Mouse (Mus musculus): ENCODE results near the gene Vmn1r51.
"Not testable (repeated sequence)": the region's sequence is repeated elsewhere in the genome, so short reads cannot be mapped to it uniquely, and the experiment has no call there.

Vmn1r51 gene

DNA sequence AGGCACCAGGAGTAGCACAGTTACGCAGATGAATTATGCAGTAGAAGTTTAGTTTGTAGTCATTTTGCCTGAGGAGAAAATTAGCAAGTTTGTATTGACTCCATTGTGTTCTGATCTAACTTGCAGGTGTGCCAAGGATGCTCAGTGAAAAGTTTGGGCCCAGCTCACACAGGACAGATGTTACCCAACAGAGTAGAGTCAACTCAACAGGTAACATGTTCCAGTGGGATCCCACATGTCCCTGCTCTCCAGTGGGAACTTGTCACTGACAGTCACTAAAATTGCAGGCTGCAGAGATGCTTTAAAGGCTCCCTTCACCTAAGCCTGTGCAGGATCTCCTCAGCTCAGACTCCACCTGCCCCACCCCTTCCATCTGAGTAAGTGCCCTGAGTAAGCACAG, at the start of gene Vmn1r51:
Gene Vmn1r51, plus strand, starts transcription at position 301 of the 400 bp plus-strand sequence.
- in situ Hi-C loops (cut with MboI; ENCODE audit: unreplicated experiment in 2 of 2), result not testable (repeated sequence)

DNA sequence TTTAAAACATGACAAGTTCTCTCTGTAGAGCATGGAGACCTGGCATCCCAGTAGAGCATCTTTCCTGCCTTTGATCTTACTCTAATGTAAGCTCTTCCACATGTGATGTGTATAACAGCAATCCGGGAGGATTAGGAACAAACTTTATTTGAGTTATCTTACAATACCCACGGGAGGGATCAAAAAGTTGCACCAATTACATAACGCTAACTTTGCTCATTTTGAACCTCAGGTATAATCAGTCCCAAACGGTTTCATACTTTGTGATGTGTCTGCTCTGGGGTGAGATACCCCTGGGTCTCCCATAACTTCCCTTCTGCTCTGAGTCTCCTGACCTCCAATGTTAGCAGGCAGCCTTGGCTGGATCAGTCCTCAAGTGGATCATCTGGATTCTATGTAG, 44.0 kb upstream of the Vmn1r51 start, which contains the start of gene Vmn1r49:
Gene Vmn1r49, minus strand, starts transcription at position 101 of the 400 bp plus-strand sequence.
- in situ Hi-C loops (cut with MboI; ENCODE audit: unreplicated experiment in 2 of 2), result no loop called here

DNA sequence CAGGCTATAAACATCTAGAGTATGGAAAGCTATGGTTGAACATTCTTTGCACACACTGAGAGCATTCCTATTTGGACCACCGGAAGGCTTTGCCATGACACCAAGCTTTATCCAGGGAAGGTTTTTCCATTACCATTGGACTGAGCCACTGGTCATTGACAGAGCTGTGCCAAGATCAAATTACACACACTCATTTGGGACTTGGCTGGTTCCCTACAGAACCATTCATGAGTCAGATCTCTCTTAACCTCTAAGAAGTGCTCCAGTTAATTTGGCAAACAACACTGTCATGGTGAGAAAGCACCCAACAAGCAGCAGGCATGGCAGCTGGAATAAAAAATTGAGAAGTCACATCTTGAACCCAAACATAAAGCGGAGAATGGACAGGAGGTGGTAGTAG, 21.8 kb upstream of the Vmn1r51 start:
- in situ Hi-C loops (cut with MboI; ENCODE audit: unreplicated experiment in 2 of 2), result no loop called here

DNA sequence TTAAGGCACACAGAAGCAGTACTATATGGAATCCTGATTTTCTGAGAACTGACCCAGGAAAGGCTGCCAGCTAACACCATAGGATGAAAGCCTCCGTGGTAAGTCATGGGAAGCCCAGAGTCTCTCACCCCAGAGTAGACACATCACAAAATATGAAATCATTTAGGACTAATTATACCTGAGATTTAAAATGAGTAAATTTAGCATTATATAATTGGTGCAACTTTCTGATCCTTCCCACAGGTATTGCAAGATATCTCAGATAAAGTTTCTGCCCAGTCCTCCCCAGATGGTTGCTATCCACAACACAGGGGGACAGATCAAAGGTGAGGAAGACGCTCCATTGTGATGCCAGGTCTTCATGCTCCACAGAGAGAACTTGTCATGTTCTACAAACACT, 21.3 kb upstream of the Vmn1r51 start, which contains the start of gene Vmn1r50:
Gene Vmn1r50, plus strand, starts transcription at position 301 of the 400 bp plus-strand sequence.
- in situ Hi-C loops (cut with MboI; ENCODE audit: unreplicated experiment in 2 of 2), result no loop called here

DNA sequence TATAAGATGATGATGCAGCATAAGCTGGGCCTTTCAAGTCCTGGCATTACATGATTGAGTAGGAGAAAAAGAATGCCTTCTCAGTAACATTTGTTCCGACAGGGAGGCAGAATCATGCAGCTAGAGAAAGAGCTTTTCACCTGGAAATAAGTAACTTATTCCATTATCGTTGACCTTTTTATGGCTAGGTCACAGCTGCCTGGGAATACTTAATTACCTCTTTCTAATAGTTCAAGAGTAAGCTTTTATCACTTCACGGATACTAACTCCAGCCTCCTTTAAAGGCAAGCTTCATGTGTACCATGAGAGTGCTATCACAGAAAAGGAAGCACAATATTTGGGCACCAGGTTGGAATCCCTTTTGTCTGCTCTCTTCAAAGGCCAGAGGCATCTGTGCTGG, 37.7 kb downstream of the Vmn1r51 start:
- in situ Hi-C loops (cut with MboI; ENCODE audit: unreplicated experiment in 2 of 2), result no loop called here

DNA sequence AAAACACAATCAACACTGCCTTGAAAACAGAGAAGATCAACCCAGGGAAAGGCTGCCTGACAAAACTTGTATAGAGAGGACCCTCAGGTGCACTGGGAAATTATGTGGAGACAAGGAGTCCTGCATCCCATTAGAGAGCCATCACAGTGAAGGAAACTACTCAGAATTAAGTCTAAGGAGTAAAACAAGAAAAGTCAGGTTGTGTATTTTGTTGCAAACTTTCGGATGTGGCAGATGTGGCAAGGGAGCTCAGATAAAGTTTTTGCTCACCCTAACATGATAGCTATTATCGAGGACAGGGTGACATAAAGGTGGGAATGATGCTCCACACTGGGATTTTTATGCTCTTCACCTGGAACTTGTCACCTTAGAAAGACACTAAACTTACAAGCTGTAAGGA, 52.1 kb downstream of the Vmn1r51 start, which contains the start of gene Vmn1r52:
Gene Vmn1r52, plus strand, starts transcription at position 301 of the 400 bp plus-strand sequence.
- in situ Hi-C loops (cut with MboI; ENCODE audit: unreplicated experiment in 2 of 2), result no loop called here

Measured in v-Abl transformed pro-B cells (cell line).